Mouse (Mus musculus) kidney, postnatal 36 days (tissue): ENCODE measurements around the gene Fam71e1.

Source experiments
- DNase-seq, 2 experiments: peaks; one replicate each; pipeline ENCODE4 v3.0.0; 2021 to 2022; ENCODE audit warnings: mixed read lengths in 2 of 2

Gene Fam71e1

GRCm38 (mm10) chr7:44535657-44536589 is 39.5 kb downstream of the Fam71e1 start:
- no peak for DNase-seq

- DNase-seq = peak; percentile 57 to 76
Measured at GRCm38 (mm10) chr7:44536590-44536968, 40.2 kb downstream of the Fam71e1 start.

GRCm38 (mm10) chr7:44537009-44537408 is 40.6 kb downstream of the Fam71e1 start:
- no peak for DNase-seq

- no peak for DNase-seq
Measured at GRCm38 (mm10) chr7:44537496-44537895, 41.1 kb downstream of the Fam71e1 start.

- DNase-seq = no peak
Measured at GRCm38 (mm10) chr7:44538756-44539624, 42.6 kb downstream of the Fam71e1 start.

- no peak for DNase-seq
Measured at GRCm38 (mm10) chr7:44542555-44542954, 46.2 kb downstream of the Fam71e1 start.

GRCm38 (mm10) chr7:44543071-44543470 is 46.7 kb downstream of the Fam71e1 start:
- no peak for DNase-seq

GRCm38 (mm10) chr7:44546274-44546673 is 49.9 kb downstream of the Fam71e1 start:
- DNase-seq = no peak

GRCm38 (mm10) chr7:44547041-44547440 is 50.7 kb downstream of the Fam71e1 start:
- DNase-seq = no peak

- no peak for DNase-seq
Measured at GRCm38 (mm10) chr7:44547725-44548124, 51.3 kb downstream of the Fam71e1 start.

GRCm38 (mm10) chr7:44548497-44549087 is 52.2 kb downstream of the Fam71e1 start, which contains the start of gene Pold1:
TSS of gene Pold1 (minus strand) at chr7:44548849.
- peak; percentile 100 for DNase-seq

- DNase-seq = no peak
Measured at GRCm38 (mm10) chr7:44549621-44550408, 53.4 kb downstream of the Fam71e1 start.

GRCm38 (mm10) chr7:44550409-44550678 is 54.0 kb downstream of the Fam71e1 start:
- DNase-seq = no peak
